Mouse (Mus musculus): Measurements from ENCODE around the gene Grin2b.

GRCm38 (mm10) chr6:136105221-136105620, 68.1 kb downstream of the Grin2b start:
- TF ChIP-seq CTCF (IDR thresholded peaks at IDR 0.05; ENCODE audit: control insufficient read depth, insufficient read depth, insufficient read length) (no peak), CEBPB (IDR thresholded peaks at IDR 0.05; ENCODE audit: low read depth) (no peak), MYOD1 (IDR thresholded peaks at IDR 0.05; ENCODE audit: control insufficient read depth, insufficient read length, low read depth) (no peak), FOSL1 (IDR thresholded peaks at IDR 0.05; ENCODE audit: insufficient read depth, low read length, poor library complexity, severe bottlenecking) (no peak), USF1 (IDR thresholded peaks at IDR 0.05; ENCODE audit: low read depth) (no peak)
